Mouse (Mus musculus): ENCODE results near the gene Nek6. TPM values are rescaled to one million over a fixed set of nuclear protein-coding genes. Genes with fewer than 3 reads are reported as not detected.

Gene Nek6
- polyA plus RNA-seq, 1 experiment from 2014 or later: 85.1 TPM

- Histone ChIP-seq H3K36me3 (ENCODE audit: control insufficient read depth, insufficient read depth, low read length) (no peaks in the 10 kb centered on the region), H3K27me3 (ENCODE audit: control insufficient read depth, insufficient read depth, low read length) (no peaks in the 10 kb centered on the region), H3K4me1 (ENCODE audit: control insufficient read depth, insufficient read depth, low read length) (peaks cover 42% of the 10 kb centered on the region), H3K9ac (ENCODE audit: low read depth, low read length) (peak overlapping the region; percentile 56; the same call in 1 of the 2 replicates), H3K27ac (ENCODE audit: low read depth, low read length) (peak overlapping the region; percentile 87), H3K4me2 (peak overlapping the region; percentile 91), H3K9me3 (replicated peaks; ENCODE audit: control insufficient read depth, low read length) (no peaks in the 10 kb centered on the region), H3K4me3 (ENCODE audit: low read depth, low read length) (peak overlapping the region; percentile 87)
- WGBS (ENCODE audit: insufficient replicate concordance): 63% methylated on average over 2 of the region's 2 CpGs
- ATAC-seq (replicated peaks; ENCODE audit: insufficient number of reproducible peaks, low FRiP score, low TSS enrichment): no peak
These were observed 1.7 kb downstream of the Nek6 start for GRCm38 (mm10) chr2:38513183-38513529.

- Histone ChIP-seq H3K9me3 (replicated peaks; ENCODE audit: control insufficient read depth, low read length) (no peaks in the 10 kb centered on the region), H3K27ac (ENCODE audit: low read depth, low read length) (peak overlapping the region; percentile 57; the same call in 1 of the 2 replicates), H3K4me3 (ENCODE audit: low read depth, low read length) (no peak overlapping the region), H3K4me1 (ENCODE audit: control insufficient read depth, insufficient read depth, low read length) (peaks cover 42% of the 10 kb centered on the region), H3K27me3 (ENCODE audit: control insufficient read depth, insufficient read depth, low read length) (no peaks in the 10 kb centered on the region), H3K4me2 (no peak overlapping the region), H3K9ac (ENCODE audit: low read depth, low read length) (no peak overlapping the region), H3K36me3 (ENCODE audit: control insufficient read depth, insufficient read depth, low read length) (no peaks in the 10 kb centered on the region)
- WGBS (ENCODE audit: insufficient replicate concordance): 50% methylated on average over 7 of the region's 7 CpGs
- no peak for ATAC-seq (replicated peaks; ENCODE audit: insufficient number of reproducible peaks, low FRiP score, low TSS enrichment)
These were observed 3.0 kb downstream of the Nek6 start for GRCm38 (mm10) chr2:38514411-38514810.

GRCm38 (mm10) chr2:38515446-38515845 lies 4.0 kb downstream of the Nek6 start:
- 35% methylated on average over 6 of the region's 6 CpGs for WGBS (ENCODE audit: insufficient replicate concordance)
- Histone ChIP-seq H3K4me1 (ENCODE audit: control insufficient read depth, insufficient read depth, low read length) (peaks cover 45% of the 10 kb centered on the region), H3K36me3 (ENCODE audit: control insufficient read depth, insufficient read depth, low read length) (no peaks in the 10 kb centered on the region), H3K27ac (ENCODE audit: low read depth, low read length) (0 out of 2 replicates have a peak overlapping the region, but pooled peaks have one; percentile 42), H3K9ac (ENCODE audit: low read depth, low read length) (peak overlapping the region; percentile 13; the same call in 1 of the 2 replicates), H3K27me3 (ENCODE audit: control insufficient read depth, insufficient read depth, low read length) (no peaks in the 10 kb centered on the region), H3K9me3 (replicated peaks; ENCODE audit: control insufficient read depth, low read length) (no peaks in the 10 kb centered on the region), H3K4me3 (ENCODE audit: low read depth, low read length) (no peak overlapping the region), H3K4me2 (no peak overlapping the region)
- ATAC-seq (replicated peaks; ENCODE audit: insufficient number of reproducible peaks, low FRiP score, low TSS enrichment): no peak

GRCm38 (mm10) chr2:38516471-38516870 lies 5.0 kb downstream of the Nek6 start:
- WGBS (ENCODE audit: insufficient replicate concordance): 73% methylated on average over 3 of the region's 3 CpGs
- no peaks in the 10 kb centered on the region for H3K27me3 ChIP-seq (ENCODE audit: control insufficient read depth, insufficient read depth, low read length)
- no peak overlapping the region for H3K27ac ChIP-seq (ENCODE audit: low read depth, low read length)
- no peak overlapping the region for H3K4me2 ChIP-seq
- no peak overlapping the region for H3K4me3 ChIP-seq (ENCODE audit: low read depth, low read length)
- peaks cover 43% of the 10 kb centered on the region for H3K4me1 ChIP-seq (ENCODE audit: control insufficient read depth, insufficient read depth, low read length)
- H3K9me3 ChIP-seq (replicated peaks; ENCODE audit: control insufficient read depth, low read length): no peaks in the 10 kb centered on the region
- no peak for ATAC-seq (replicated peaks; ENCODE audit: insufficient number of reproducible peaks, low FRiP score, low TSS enrichment)
- H3K36me3 ChIP-seq (ENCODE audit: control insufficient read depth, insufficient read depth, low read length): no peaks in the 10 kb centered on the region
- no peak overlapping the region for H3K9ac ChIP-seq (ENCODE audit: low read depth, low read length)

- no peak overlapping the region for H3K9ac ChIP-seq (ENCODE audit: low read depth, low read length)
- H3K27ac ChIP-seq (ENCODE audit: low read depth, low read length): no peak overlapping the region
- H3K4me3 ChIP-seq (ENCODE audit: low read depth, low read length): no peak overlapping the region
- no peaks in the 10 kb centered on the region for H3K9me3 ChIP-seq (replicated peaks; ENCODE audit: control insufficient read depth, low read length)
- no peak overlapping the region for H3K4me2 ChIP-seq
- 58% methylated on average over 6 of the region's 6 CpGs for WGBS (ENCODE audit: insufficient replicate concordance)
- no peak for ATAC-seq (replicated peaks; ENCODE audit: insufficient number of reproducible peaks, low FRiP score, low TSS enrichment)
- H3K36me3 ChIP-seq (ENCODE audit: control insufficient read depth, insufficient read depth, low read length): no peaks in the 10 kb centered on the region
- peaks cover 46% of the 10 kb centered on the region for H3K4me1 ChIP-seq (ENCODE audit: control insufficient read depth, insufficient read depth, low read length)
- H3K27me3 ChIP-seq (ENCODE audit: control insufficient read depth, insufficient read depth, low read length): no peaks in the 10 kb centered on the region
These were observed 5.6 kb downstream of the Nek6 start for GRCm38 (mm10) chr2:38517045-38517444.

- no peaks in the 10 kb centered on the region for H3K36me3 ChIP-seq (ENCODE audit: control insufficient read depth, insufficient read depth, low read length)
- H3K4me2 ChIP-seq: no peak overlapping the region
- no peaks in the 10 kb centered on the region for H3K9me3 ChIP-seq (replicated peaks; ENCODE audit: control insufficient read depth, low read length)
- no peak overlapping the region for H3K9ac ChIP-seq (ENCODE audit: low read depth, low read length)
- no peaks in the 10 kb centered on the region for H3K27me3 ChIP-seq (ENCODE audit: control insufficient read depth, insufficient read depth, low read length)
- peaks cover 39% of the 10 kb centered on the region for H3K4me1 ChIP-seq (ENCODE audit: control insufficient read depth, insufficient read depth, low read length)
- no peak overlapping the region for H3K27ac ChIP-seq (ENCODE audit: low read depth, low read length)
- 77% methylated on average over 5 of the region's 5 CpGs for whole genome bisulfite sequencing (ENCODE audit: insufficient replicate concordance)
- ATAC-seq (replicated peaks; ENCODE audit: insufficient number of reproducible peaks, low FRiP score, low TSS enrichment): no peak
- no peak overlapping the region for H3K4me3 ChIP-seq (ENCODE audit: low read depth, low read length)
These were observed 7.3 kb downstream of the Nek6 start for GRCm38 (mm10) chr2:38518719-38519118.

- no peaks in the 10 kb centered on the region for H3K9me3 ChIP-seq (replicated peaks; ENCODE audit: control insufficient read depth, low read length)
- H3K4me3 ChIP-seq (ENCODE audit: low read depth, low read length): no peak overlapping the region
- no peaks in the 10 kb centered on the region for H3K27me3 ChIP-seq (ENCODE audit: control insufficient read depth, insufficient read depth, low read length)
- 74% methylated on average over 11 of the region's 11 CpGs for WGBS (ENCODE audit: insufficient replicate concordance)
- no peak overlapping the region for H3K9ac ChIP-seq (ENCODE audit: low read depth, low read length)
- ATAC-seq (replicated peaks; ENCODE audit: insufficient number of reproducible peaks, low FRiP score, low TSS enrichment): no peak
- no peaks in the 10 kb centered on the region for H3K36me3 ChIP-seq (ENCODE audit: control insufficient read depth, insufficient read depth, low read length)
- no peak overlapping the region for H3K27ac ChIP-seq (ENCODE audit: low read depth, low read length)
- H3K4me2 ChIP-seq: no peak overlapping the region
- peaks cover 30% of the 10 kb centered on the region for H3K4me1 ChIP-seq (ENCODE audit: control insufficient read depth, insufficient read depth, low read length)
These were observed 8.5 kb downstream of the Nek6 start for GRCm38 (mm10) chr2:38519934-38520333.

GRCm38 (mm10) chr2:38521618-38522017 lies 10.2 kb downstream of the Nek6 start:
- Histone ChIP-seq H3K4me3 (ENCODE audit: low read depth, low read length) (no peak overlapping the region), H3K9me3 (replicated peaks; ENCODE audit: control insufficient read depth, low read length) (no peaks in the 10 kb centered on the region), H3K27ac (ENCODE audit: low read depth, low read length) (no peak overlapping the region), H3K9ac (ENCODE audit: low read depth, low read length) (no peak overlapping the region), H3K36me3 (ENCODE audit: control insufficient read depth, insufficient read depth, low read length) (no peaks in the 10 kb centered on the region), H3K4me1 (ENCODE audit: control insufficient read depth, insufficient read depth, low read length) (peaks cover 19% of the 10 kb centered on the region), H3K4me2 (no peak overlapping the region), H3K27me3 (ENCODE audit: control insufficient read depth, insufficient read depth, low read length) (no peaks in the 10 kb centered on the region)
- ATAC-seq (replicated peaks; ENCODE audit: insufficient number of reproducible peaks, low FRiP score, low TSS enrichment): no peak
- 85% methylated on average over 12 of the region's 12 CpGs for WGBS (ENCODE audit: insufficient replicate concordance)

GRCm38 (mm10) chr2:38522354-38522753 lies 10.9 kb downstream of the Nek6 start:
- Histone ChIP-seq H3K9ac (ENCODE audit: low read depth, low read length) (no peak overlapping the region), H3K9me3 (replicated peaks; ENCODE audit: control insufficient read depth, low read length) (no peaks in the 10 kb centered on the region), H3K4me1 (ENCODE audit: control insufficient read depth, insufficient read depth, low read length) (peaks cover 13% of the 10 kb centered on the region), H3K27ac (ENCODE audit: low read depth, low read length) (0 out of 2 replicates have a peak overlapping the region, but pooled peaks have one; percentile 18), H3K4me3 (ENCODE audit: low read depth, low read length) (no peak overlapping the region), H3K36me3 (ENCODE audit: control insufficient read depth, insufficient read depth, low read length) (no peaks in the 10 kb centered on the region), H3K4me2 (no peak overlapping the region), H3K27me3 (ENCODE audit: control insufficient read depth, insufficient read depth, low read length) (no peaks in the 10 kb centered on the region)
- WGBS (ENCODE audit: insufficient replicate concordance): 52% methylated on average over 2 of the region's 2 CpGs
- ATAC-seq (replicated peaks; ENCODE audit: insufficient number of reproducible peaks, low FRiP score, low TSS enrichment): no peak; the same call in 1 of the 2 replicates

Data from heart, embryonic 11.5 days (tissue).